Mouse (Mus musculus) olfactory bulb, adult 2 months (tissue): ENCODE measurements at regions not wholly inside any gene's neighbourhood (a gene's known extent, or its start where the extent isn't known, plus 50 kb on each side); places are given as distances from the start of the nearest gene placed in this dataset.

ENCODE experiments used
- CTCF ChIP-seq: fragments of 200-500 bp; IDR thresholded peaks from 2 replicates; pipeline ENCODE4 v1.5.1; 2012; ENCODE audit warnings: low read depth, mild to moderate bottlenecking, low read length, moderate library complexity; ENCODE audit not compliant: insufficient read depth
- POLR2A ChIP-seq: fragments of 200-500 bp; IDR thresholded peaks from 2 replicates; pipeline ENCODE4 v1.6.1; 2012; ENCODE audit warnings: mild to moderate bottlenecking, low read depth, low read length, moderate library complexity; ENCODE audit not compliant: insufficient read depth

- no peak for TF ChIP-seq CTCF
- TF ChIP-seq POLR2A: no peak
Measured at GRCm38 (mm10) chr2:45370615-45370968, 253.4 kb upstream of the Zeb2 start.
